Mouse (Mus musculus) spleen, adult 2 months (tissue): Measurements from ENCODE around the gene Tbx20.

ENCODE experiments used
- CTCF ChIP-seq: fragments of 200-500 bp; IDR thresholded peaks from 2 replicates; pipeline ENCODE4 v1.5.1; 2011; ENCODE audit warnings: mild to moderate bottlenecking, inconsistent platforms; ENCODE audit not compliant: insufficient read depth, insufficient read length, insufficient replicate concordance; ENCODE audit errors: extremely low read depth
- POLR2A ChIP-seq: fragments of 200-500 bp; IDR thresholded peaks from 2 replicates; pipeline ENCODE4 v1.6.1; 2011; ENCODE audit warnings: low read depth, low read length, inconsistent platforms

- TF ChIP-seq CTCF (no peak), POLR2A (no peak)
Measured at GRCm38 (mm10) chr9:24778571-24778970, 4.5 kb upstream of the Tbx20 start.
